Mouse (Mus musculus) kidney, postnatal 14 days (tissue): Measurements from ENCODE around the gene Atf2.

Experiments used
- DNase-seq: peaks from one replicate; pipeline ENCODE4 v3.0.0; 2022; ENCODE audit warnings: mixed read lengths

The Atf2 gene

DNA sequence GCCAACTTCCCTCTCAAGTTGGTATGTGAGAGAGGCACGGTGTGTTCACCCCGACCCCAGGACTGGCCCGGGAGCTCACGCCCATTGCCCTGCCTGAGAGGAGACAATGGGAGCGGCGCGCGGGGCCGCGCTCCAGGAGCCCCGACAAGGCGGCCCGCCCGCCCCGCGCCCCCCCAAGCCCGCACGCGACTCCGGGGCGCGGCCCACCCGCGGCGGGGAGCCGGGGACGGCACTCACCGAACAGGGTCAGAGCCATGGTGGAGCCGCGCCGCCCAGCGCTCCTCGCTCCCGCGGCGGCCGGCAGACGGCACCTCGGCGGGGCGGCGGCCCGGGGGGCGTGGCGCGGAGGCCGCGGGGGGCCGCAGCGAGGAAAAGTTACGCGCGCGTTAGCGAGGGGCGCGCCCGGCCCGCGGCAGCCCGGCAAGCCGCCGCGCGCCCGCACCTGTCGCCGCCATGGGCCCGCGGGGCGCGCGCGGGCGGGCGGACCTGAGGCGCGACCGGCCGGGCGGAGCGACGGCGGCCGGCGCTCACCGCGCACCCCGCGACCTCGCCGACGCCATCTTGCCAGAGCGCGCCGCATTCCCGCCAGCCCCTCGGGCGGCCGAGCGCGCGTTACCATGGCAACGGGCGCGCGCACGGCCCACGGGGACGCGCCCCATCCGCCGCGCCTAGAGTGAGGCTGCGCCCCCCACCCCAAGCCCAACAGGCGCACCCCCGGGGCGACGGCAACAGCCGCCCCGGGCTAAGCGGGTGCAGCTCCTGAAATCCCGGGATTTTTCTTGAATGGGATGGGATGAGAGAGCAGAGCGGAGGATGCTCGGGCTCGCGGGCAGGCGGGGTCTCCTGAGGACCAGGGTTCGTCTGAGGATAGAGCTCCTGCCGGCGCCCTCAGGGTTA lies 117.4 kb downstream of the Atf2 start, which contains the start of gene Chn1:
Gene Chn1, minus strand, starts transcription at position 561 of the 897 bp plus-strand sequence.
- peak; percentile 77 for DNase-seq

DNA sequence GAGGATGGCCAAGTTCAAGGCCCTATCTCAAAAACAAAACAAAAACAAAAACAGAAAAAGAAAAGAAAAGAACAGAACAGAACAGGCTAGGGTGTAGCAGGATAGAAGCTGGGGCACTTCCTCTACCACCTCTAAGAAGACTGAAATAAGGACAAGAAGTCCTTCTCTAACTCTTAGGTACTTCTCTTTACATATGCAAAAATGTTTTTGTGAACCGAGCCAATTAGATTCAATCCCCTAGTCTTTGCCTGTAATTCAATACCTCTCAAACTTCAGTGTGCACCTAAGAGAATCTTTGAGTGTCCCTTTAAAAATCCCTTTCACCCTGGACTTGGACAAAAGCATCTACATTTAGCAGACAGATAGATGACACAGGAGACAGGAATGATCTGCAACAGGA lies 119.5 kb downstream of the Atf2 start:
- DNase-seq = no peak

DNA sequence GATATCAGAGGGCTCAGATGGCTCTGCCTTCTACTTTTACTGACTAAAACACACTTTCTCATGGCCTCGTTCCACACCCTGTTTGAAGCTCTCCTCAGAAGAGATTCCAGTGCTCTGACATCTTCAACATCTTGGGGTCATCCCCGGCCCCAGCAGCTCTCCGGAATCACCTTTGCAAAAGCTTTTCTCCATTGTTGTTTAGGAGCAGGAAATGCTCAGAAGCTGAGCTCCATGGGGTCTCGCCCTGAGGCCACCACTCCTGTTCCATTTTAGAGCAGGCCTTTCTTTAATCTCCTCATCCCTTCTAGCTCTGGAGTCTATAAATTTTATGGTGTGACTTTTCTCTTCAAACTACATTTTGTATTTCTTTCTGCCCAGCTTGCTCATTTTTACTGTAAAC lies 123.8 kb downstream of the Atf2 start:
- DNase-seq = no peak
